Mouse (Mus musculus) heart, postnatal 0 days (tissue): ENCODE measurements around the gene Dlec1. TPM values are rescaled to one million over a fixed set of nuclear protein-coding genes. Genes with fewer than 3 reads are reported as not detected.
A peak's percentile ranks its signal among the peaks of the same experiment; 100 is the strongest.

Experiments used
- ATAC-seq: fragments of 200-750 bp; cut with Nextera tagmentation; 2 replicates; pipeline ENCODE4 v1.8.0; 2017; ENCODE audit warnings: low read depth, moderate number of reproducible peaks, moderate library complexity; ENCODE audit not compliant: insufficient read depth
- DNase-seq: peaks from one replicate; pipeline ENCODE4 v3.0.0-alpha.2; 2016; ENCODE audit warnings: low spot score
- H3K27ac ChIP-seq: fragments of 300-500 bp; sonication (generic); 2 replicates; pipeline ENCODE4 v1.5.1; 2014; ENCODE audit warnings: low read depth, mild to moderate bottlenecking
- H3K27me3 ChIP-seq: fragments of 300-500 bp; sonication (generic); 2 replicates; pipeline ENCODE4 v1.6.1; 2014; ENCODE audit warnings: low read length, mixed read lengths; ENCODE audit not compliant: control insufficient read depth, insufficient read depth
- H3K36me3 ChIP-seq: fragments of 300-500 bp; sonication (generic); replicated peaks from 2 replicates; pipeline ENCODE4 v1.6.1; 2014; ENCODE audit warnings: low read length, mixed read lengths; ENCODE audit not compliant: control insufficient read depth, insufficient read depth
- H3K4me1 ChIP-seq: fragments of 300-500 bp; sonication (generic); 2 replicates; pipeline ENCODE4 v1.6.1; 2014; ENCODE audit warnings: antibody characterized with exemption; ENCODE audit not compliant: control insufficient read depth, insufficient read depth
- H3K4me2 ChIP-seq: fragments of 300-500 bp; sonication (generic); 2 replicates; pipeline ENCODE4 v1.6.1; 2014; ENCODE audit warnings: low read depth, mild to moderate bottlenecking, low read length, moderate library complexity
- H3K4me3 ChIP-seq: fragments of 300-500 bp; sonication (generic); 2 replicates; pipeline ENCODE4 v1.5.1; 2014; ENCODE audit warnings: low read depth, low read length
- H3K9ac ChIP-seq: fragments of 300-500 bp; sonication (generic); replicated peaks from 2 replicates; pipeline ENCODE4 v1.6.1; 2014; ENCODE audit warnings: low read depth, low read length, mixed read lengths
- H3K9me3 ChIP-seq: fragments of 300-500 bp; sonication (generic); replicated peaks from 2 replicates; pipeline ENCODE4 v1.6.1; 2016; ENCODE audit warnings: low read length; ENCODE audit not compliant: control insufficient read depth
- CTCF ChIP-seq: IDR thresholded peaks from 2 replicates; pipeline ENCODE4 v1.5.1; 2016; ENCODE audit warnings: antibody characterized with exemption, control low read depth, low read depth
- EP300 ChIP-seq: IDR thresholded peaks from 2 replicates; pipeline ENCODE4 v1.6.1; 2016; ENCODE audit warnings: antibody characterized with exemption, low read depth
- WGBS: fragments of 180-500 bp; shearing (Covaris S2); extraction: QIAGEN DNeasy Blood & Tissue Kit; methylation state at CpG from one replicate; pipeline ENCODE4 v1.1.7; 2014; 5-methylcytosine and 5-hydroxymethylcytosine counted together
- polyA plus RNA-seq: library from polyadenylated mRNA; unstranded; fragments of >200 nt; fragmentation: Nextera tagmentation; extraction: Ambion mirVana; gene quantifications from 2 replicates; pipeline ENCODE4 v1.2.1, GENCODE M21; 2015
- total RNA-seq: library from RNA; depleted of rRNA; stranded (reverse); fragments of >200 nt; gene quantifications from 2 replicates; pipeline ENCODE4 v1.2.3, GENCODE M21; 2014; ENCODE audit warnings: low replicate concordance

The Dlec1 gene
- total and polyA plus RNA-seq, 2 experiments from 2014 or later = 0.15 TPM; not detected in 1

- ATAC-seq (no peak), DNase-seq (no peak)
- Histone ChIP-seq H3K4me1 (peaks cover 11% of the 10 kb centered on the region; the same call in 1 of the 2 replicates), H3K9ac (no peak overlapping the region), H3K27ac (no peak overlapping the region), H3K27me3 (no peaks in the 10 kb centered on the region), H3K4me3 (no peak overlapping the region), H3K9me3 (no peaks in the 10 kb centered on the region), H3K4me2 (no peak overlapping the region), H3K36me3 (peaks cover 48% of the 10 kb centered on the region)
- WGBS = 85% methylated on average over 9 of the region's 9 CpGs
- TF ChIP-seq EP300 (no peak), CTCF (no peak)
These were observed 30.5 kb upstream of the Dlec1 start for GRCm38 (mm10) chr9:119071786-119072185.

- WGBS = 60% methylated on average over 15 of the region's 15 CpGs
- H3K36me3 ChIP-seq = peaks cover 64% of the 10 kb centered on the region
- H3K27ac ChIP-seq = no peak overlapping the region
- H3K4me1 ChIP-seq = peaks cover 11% of the 10 kb centered on the region; the same call in 1 of the 2 replicates
- H3K27me3 ChIP-seq = no peaks in the 10 kb centered on the region
- H3K4me2 ChIP-seq = no peak overlapping the region
- peak; percentile 54; the same call in 1 of the 2 replicates for ATAC-seq
- no peaks in the 10 kb centered on the region for H3K9me3 ChIP-seq
- H3K4me3 ChIP-seq = no peak overlapping the region
- TF ChIP-seq EP300 (no peak), CTCF (no peak)
- H3K9ac ChIP-seq = no peak overlapping the region
- DNase-seq = no peak
These were observed 28.9 kb upstream of the Dlec1 start for GRCm38 (mm10) chr9:119073184-119073895.

GRCm38 (mm10) chr9:119075685-119076084, 26.6 kb upstream of the Dlec1 start:
- Histone ChIP-seq H3K27ac (no peak overlapping the region), H3K4me2 (no peak overlapping the region), H3K36me3 (peaks cover 81% of the 10 kb centered on the region), H3K9me3 (no peaks in the 10 kb centered on the region), H3K27me3 (no peaks in the 10 kb centered on the region), H3K9ac (no peak overlapping the region), H3K4me3 (no peak overlapping the region), H3K4me1 (peaks cover 6% of the 10 kb centered on the region; the same call in 1 of the 2 replicates)
- ATAC-seq (peak; percentile 9; the same call in 1 of the 2 replicates), DNase-seq (no peak)
- TF ChIP-seq EP300 = no peak
- no peak for TF ChIP-seq CTCF
- 53% methylated on average over 16 of the region's 16 CpGs for WGBS

GRCm38 (mm10) chr9:119080040-119080675, 22.1 kb upstream of the Dlec1 start:
- 72% methylated on average over 5 of the region's 5 CpGs for WGBS
- H3K36me3 ChIP-seq = peaks cover 63% of the 10 kb centered on the region

GRCm38 (mm10) chr9:119082039-119082438, 20.2 kb upstream of the Dlec1 start:
- Histone ChIP-seq H3K9me3 (no peaks in the 10 kb centered on the region), H3K27me3 (no peaks in the 10 kb centered on the region), H3K27ac (no peak overlapping the region), H3K36me3 (peaks cover 45% of the 10 kb centered on the region), H3K9ac (no peak overlapping the region), H3K4me1 (peaks cover 18% of the 10 kb centered on the region), H3K4me2 (no peak overlapping the region), H3K4me3 (no peak overlapping the region)
- ATAC-seq (no peak), DNase-seq (no peak)
- TF ChIP-seq CTCF = no peak
- TF ChIP-seq EP300 = no peak
- 54% methylated on average over 8 of the region's 8 CpGs for WGBS

More at GRCm38 (mm10) chr9:119080040-119080675, 22.1 kb upstream of the Dlec1 start:
- TF ChIP-seq CTCF = no peak
- TF ChIP-seq EP300 = no peak
- Histone ChIP-seq H3K4me2 (no peak overlapping the region), H3K9me3 (no peaks in the 10 kb centered on the region), H3K4me3 (no peak overlapping the region), H3K9ac (no peak overlapping the region), H3K27ac (no peak overlapping the region), H3K27me3 (no peaks in the 10 kb centered on the region), H3K4me1 (0 out of 2 replicates have a peak, but pooled peaks cover under 1% of the 10 kb centered on the region)
- ATAC-seq (no peak), DNase-seq (no peak)
